Mouse (Mus musculus) megakaryocyte, embryonic 14.5 days (primary cell): ENCODE measurements at regions not wholly inside any gene's neighbourhood (a gene's known extent, or its start where the extent isn't known, plus 50 kb on each side); places are given as distances from the start of the nearest gene placed in this dataset.

Experiments used
- FLI1 ChIP-seq: IDR thresholded peaks from 2 replicates; pipeline ENCODE4 v1.6.1; 2012; ENCODE audit warnings: low read length, inconsistent platforms, mixed read lengths
- GATA1 ChIP-seq: IDR thresholded peaks from 3 replicates; pipeline ENCODE4 v1.6.1; 2012; ENCODE audit warnings: mixed read lengths, low read length, inconsistent platforms, borderline replicate concordance

DNA sequence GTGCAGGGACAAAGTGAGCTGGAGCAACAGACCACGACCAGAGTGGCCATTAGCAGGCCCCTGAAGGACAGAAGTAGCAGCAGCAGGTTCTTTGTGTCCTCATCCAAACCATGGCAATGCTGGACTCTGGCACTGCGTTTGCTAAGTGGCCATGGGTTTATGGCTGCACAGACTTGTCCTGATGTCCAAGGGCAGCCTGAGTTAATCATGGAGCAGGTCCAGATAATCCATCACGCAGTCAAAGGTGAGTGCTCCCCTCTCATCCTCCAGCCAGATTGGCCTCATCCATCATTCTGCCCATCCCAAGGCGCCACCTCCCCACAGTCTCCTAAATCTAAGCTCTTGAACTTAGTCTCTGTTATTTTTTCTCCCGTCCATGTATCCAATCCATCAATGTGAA lies 186.4 kb downstream of the Fam198b start:
- no peak for TF ChIP-seq GATA1
- no peak for TF ChIP-seq FLI1
